Mouse (Mus musculus) thymus, adult 2 months (tissue): ENCODE measurements around the gene Tor1aip2.

Source experiments
- CTCF ChIP-seq: fragments of 200-500 bp; IDR thresholded peaks from 2 replicates; pipeline ENCODE4 v1.5.1; 2012; ENCODE audit warnings: mild to moderate bottlenecking, control low read depth, low read length, moderate library complexity, borderline replicate concordance; ENCODE audit not compliant: control insufficient read depth, poor library complexity, insufficient read depth; ENCODE audit errors: extremely low read depth
- POLR2A ChIP-seq: fragments of 200-500 bp; IDR thresholded peaks from 2 replicates; pipeline ENCODE4 v1.6.1; 2012; ENCODE audit warnings: mild to moderate bottlenecking, low read length, control low read depth, moderate library complexity; ENCODE audit not compliant: control insufficient read depth, poor library complexity, insufficient read depth; ENCODE audit errors: extremely low read depth

DNA sequence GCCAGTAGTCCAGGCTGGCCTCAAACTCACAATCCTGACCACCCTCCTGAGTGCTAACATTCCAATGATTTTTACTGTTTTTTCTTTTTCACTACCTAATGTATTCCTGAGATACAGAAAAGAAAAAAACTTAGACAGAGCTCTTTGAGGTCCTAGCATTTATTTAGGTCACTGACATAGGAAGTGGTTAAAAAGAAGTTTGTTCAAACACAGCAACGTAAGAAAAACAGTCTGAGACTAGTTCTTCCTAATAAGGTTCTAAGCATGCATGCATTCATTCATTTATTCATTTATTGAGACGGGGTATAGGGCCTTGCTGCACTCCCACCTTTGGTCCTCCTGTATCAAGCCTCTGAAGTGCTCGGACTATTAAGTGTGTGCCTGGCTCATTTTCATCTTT, 7.4 kb upstream of the Tor1aip2 start:
- TF ChIP-seq CTCF = no peak
- no peak for TF ChIP-seq POLR2A
